Mouse (Mus musculus) midbrain, embryonic 15.5 days (tissue): ENCODE results near the gene Pgf. TPM values are rescaled to one million over a fixed set of nuclear protein-coding genes. Genes with fewer than 3 reads are reported as not detected.
A peak's percentile ranks its signal among the peaks of the same experiment; 100 is the strongest.

Experiments
- ATAC-seq: fragments of 200-750 bp; cut with Nextera tagmentation; replicated peaks from 2 replicates; pipeline ENCODE4 v1.8.0; 2017; ENCODE audit warnings: moderate TSS enrichment
- H3K27ac ChIP-seq: fragments of 300-500 bp; sonication (generic); 2 replicates; pipeline ENCODE4 v1.5.1; 2015; ENCODE audit warnings: mild to moderate bottlenecking, inconsistent platforms
- H3K27me3 ChIP-seq: fragments of 300-500 bp; sonication (generic); replicated peaks from 2 replicates; pipeline ENCODE4 v1.6.1; 2015; ENCODE audit warnings: inconsistent platforms
- H3K36me3 ChIP-seq: fragments of 300-500 bp; sonication (generic); replicated peaks from 2 replicates; pipeline ENCODE4 v1.6.1; 2015; ENCODE audit warnings: inconsistent platforms
- H3K4me1 ChIP-seq: fragments of 300-500 bp; sonication (generic); 2 replicates; pipeline ENCODE4 v1.6.1; 2015; ENCODE audit warnings: inconsistent platforms
- H3K4me2 ChIP-seq: fragments of 300-500 bp; sonication (generic); 2 replicates; pipeline ENCODE4 v1.6.1; 2015; ENCODE audit warnings: inconsistent platforms, mild to moderate bottlenecking, moderate library complexity
- H3K4me3 ChIP-seq: fragments of 300-500 bp; sonication (generic); 2 replicates; pipeline ENCODE4 v1.5.1; 2015; ENCODE audit warnings: mild to moderate bottlenecking, inconsistent platforms
- H3K9ac ChIP-seq: fragments of 300-500 bp; sonication (generic); 2 replicates; pipeline ENCODE4 v1.6.1; 2015; ENCODE audit warnings: mild to moderate bottlenecking, inconsistent platforms
- H3K9me3 ChIP-seq: fragments of 300-500 bp; sonication (generic); 2 replicates; pipeline ENCODE4 v1.6.1; 2016; ENCODE audit warnings: inconsistent platforms
- WGBS: fragments of 180-500 bp; shearing (Covaris S2); methylation state at CpG from one replicate; pipeline ENCODE4 v1.1.7; 2015; ENCODE audit warnings: mixed read lengths; 5-methylcytosine and 5-hydroxymethylcytosine counted together
- polyA plus RNA-seq: library from polyadenylated mRNA; unstranded; fragments of >200 nt; fragmentation: Nextera tagmentation; extraction: Ambion mirVana; gene quantifications from 2 replicates; pipeline ENCODE4 v1.2.1, GENCODE M21; 2015

The Pgf gene
- polyA plus RNA-seq, 1 experiment from 2014 or later = 7.2 TPM

- Histone ChIP-seq H3K4me3 (no peak overlapping the region), H3K27ac (no peak overlapping the region), H3K9ac (no peak overlapping the region), H3K4me2 (no peak overlapping the region), H3K36me3 (no peaks in the 10 kb centered on the region), H3K27me3 (no peaks in the 10 kb centered on the region), H3K9me3 (no peaks in the 10 kb centered on the region), H3K4me1 (peaks cover 13% of the 10 kb centered on the region)
- no peak; the same call in 1 of the 2 replicates for ATAC-seq
- WGBS = 80% methylated on average over 11 of the region's 11 CpGs
These were observed 7.2 kb downstream of the Pgf start for GRCm38 (mm10) chr12:85170284-85170947.

DNA sequence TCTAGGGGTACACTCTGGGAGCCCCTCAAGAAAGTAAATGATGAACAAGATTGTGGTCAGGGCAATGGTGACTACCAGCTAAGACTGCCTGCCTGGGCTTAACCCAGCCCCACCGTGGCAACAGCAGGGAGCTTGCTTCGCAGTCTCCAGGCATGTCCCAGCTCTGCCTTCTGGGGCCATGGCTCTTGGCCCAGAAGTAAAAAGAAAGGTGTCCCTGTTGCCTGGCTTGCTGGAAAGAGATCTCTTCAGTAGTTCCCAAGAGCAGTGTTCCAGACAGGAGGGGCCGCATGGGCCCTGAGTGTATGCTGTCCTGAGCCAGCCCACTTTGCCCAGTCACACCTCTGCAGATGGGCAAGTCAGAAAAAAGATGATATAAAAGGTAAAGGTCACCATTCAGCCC lies 7.7 kb downstream of the Pgf start:
- H3K36me3 ChIP-seq = no peaks in the 10 kb centered on the region
- H3K4me3 ChIP-seq = no peak overlapping the region
- ATAC-seq = peak; percentile 51
- H3K4me2 ChIP-seq = no peak overlapping the region
- peaks cover 8% of the 10 kb centered on the region for H3K4me1 ChIP-seq
- H3K9me3 ChIP-seq = no peaks in the 10 kb centered on the region
- 54% methylated on average over 3 of the region's 3 CpGs for WGBS
- no peak overlapping the region for H3K9ac ChIP-seq
- H3K27ac ChIP-seq = no peak overlapping the region
- no peaks in the 10 kb centered on the region for H3K27me3 ChIP-seq

GRCm38 (mm10) chr12:85169117-85169858 lies 8.3 kb downstream of the Pgf start:
- Histone ChIP-seq H3K27me3 (no peaks in the 10 kb centered on the region), H3K4me2 (peak overlapping the region; percentile 37), H3K4me1 (peaks cover 8% of the 10 kb centered on the region), H3K4me3 (peak overlapping the region; percentile 22), H3K9ac (peak overlapping the region; percentile 23), H3K27ac (no peak overlapping the region), H3K36me3 (no peaks in the 10 kb centered on the region), H3K9me3 (no peaks in the 10 kb centered on the region)
- WGBS = 23% methylated on average over 27 of the region's 27 CpGs
- peak; percentile 84 for ATAC-seq

GRCm38 (mm10) chr12:85166631-85167030 lies 11.0 kb downstream of the Pgf start:
- Histone ChIP-seq H3K9ac (no peak overlapping the region), H3K4me3 (no peak overlapping the region), H3K36me3 (no peaks in the 10 kb centered on the region), H3K9me3 (no peaks in the 10 kb centered on the region), H3K4me2 (no peak overlapping the region), H3K27ac (no peak overlapping the region), H3K4me1 (peaks cover 8% of the 10 kb centered on the region), H3K27me3 (no peaks in the 10 kb centered on the region)
- no peak for ATAC-seq
- WGBS = 90% methylated on average over 9 of the region's 9 CpGs

DNA sequence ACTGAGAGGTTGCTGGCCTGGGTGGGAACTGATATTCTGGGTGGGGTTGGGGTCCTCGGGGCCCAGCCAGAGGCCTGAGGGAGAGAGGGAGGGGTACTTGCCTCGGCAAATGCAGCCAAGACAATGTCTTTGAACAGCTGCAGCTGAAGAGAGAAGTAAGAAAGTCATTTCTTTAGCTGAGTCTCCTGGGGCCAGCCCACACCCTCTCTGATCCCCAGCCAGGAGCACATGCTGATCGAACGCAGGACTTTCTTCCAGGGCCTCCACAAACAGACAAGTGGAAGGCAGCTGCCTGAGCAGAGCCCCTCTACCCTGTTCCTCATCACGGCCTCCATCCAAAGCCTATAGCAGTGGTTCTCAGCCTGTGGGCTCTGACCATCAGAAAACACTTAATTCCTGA lies 12.6 kb downstream of the Pgf start:
- Histone ChIP-seq H3K9ac (no peak overlapping the region), H3K36me3 (no peaks in the 10 kb centered on the region), H3K27me3 (no peaks in the 10 kb centered on the region), H3K4me2 (no peak overlapping the region), H3K27ac (no peak overlapping the region), H3K4me3 (no peak overlapping the region), H3K9me3 (no peaks in the 10 kb centered on the region), H3K4me1 (peaks cover 8% of the 10 kb centered on the region)
- 88% methylated on average over 5 of the region's 5 CpGs for WGBS
- ATAC-seq = no peak

GRCm38 (mm10) chr12:85159592-85159991 lies 18.0 kb downstream of the Pgf start:
- Histone ChIP-seq H3K9ac (no peak overlapping the region), H3K27me3 (no peaks in the 10 kb centered on the region), H3K9me3 (no peaks in the 10 kb centered on the region), H3K4me3 (no peak overlapping the region), H3K4me2 (no peak overlapping the region), H3K27ac (no peak overlapping the region), H3K4me1 (no peaks in the 10 kb centered on the region), H3K36me3 (no peaks in the 10 kb centered on the region)
- ATAC-seq = no peak
- 82% methylated on average over 5 of the region's 5 CpGs for WGBS

DNA sequence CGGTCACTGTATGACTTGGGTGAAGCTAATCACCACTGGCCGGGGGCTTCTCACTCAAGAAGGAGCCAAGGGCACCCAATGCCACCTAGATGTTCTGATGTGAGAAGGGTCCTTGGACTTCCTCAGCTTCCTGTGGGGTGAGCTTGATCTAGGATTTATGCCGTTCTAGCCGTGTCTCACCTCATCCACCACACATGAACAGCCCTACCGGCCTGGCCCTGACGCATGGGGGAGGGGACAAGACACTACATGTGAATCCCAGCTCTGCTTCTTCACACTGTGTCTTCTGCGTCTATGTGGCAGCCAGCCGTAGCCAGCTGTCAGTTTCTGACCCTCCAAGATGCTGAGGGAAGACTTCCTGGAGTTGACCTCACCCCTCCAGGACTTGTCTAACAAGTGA lies 18.8 kb downstream of the Pgf start:
- H3K9ac ChIP-seq = no peak overlapping the region
- H3K27me3 ChIP-seq = no peaks in the 10 kb centered on the region
- H3K36me3 ChIP-seq = no peaks in the 10 kb centered on the region
- H3K9me3 ChIP-seq = no peaks in the 10 kb centered on the region
- H3K4me1 ChIP-seq = no peaks in the 10 kb centered on the region
- no peak for ATAC-seq
- no peak overlapping the region for H3K27ac ChIP-seq
- WGBS = 93% methylated on average over 8 of the region's 8 CpGs
- no peak overlapping the region for H3K4me2 ChIP-seq
- H3K4me3 ChIP-seq = no peak overlapping the region

DNA sequence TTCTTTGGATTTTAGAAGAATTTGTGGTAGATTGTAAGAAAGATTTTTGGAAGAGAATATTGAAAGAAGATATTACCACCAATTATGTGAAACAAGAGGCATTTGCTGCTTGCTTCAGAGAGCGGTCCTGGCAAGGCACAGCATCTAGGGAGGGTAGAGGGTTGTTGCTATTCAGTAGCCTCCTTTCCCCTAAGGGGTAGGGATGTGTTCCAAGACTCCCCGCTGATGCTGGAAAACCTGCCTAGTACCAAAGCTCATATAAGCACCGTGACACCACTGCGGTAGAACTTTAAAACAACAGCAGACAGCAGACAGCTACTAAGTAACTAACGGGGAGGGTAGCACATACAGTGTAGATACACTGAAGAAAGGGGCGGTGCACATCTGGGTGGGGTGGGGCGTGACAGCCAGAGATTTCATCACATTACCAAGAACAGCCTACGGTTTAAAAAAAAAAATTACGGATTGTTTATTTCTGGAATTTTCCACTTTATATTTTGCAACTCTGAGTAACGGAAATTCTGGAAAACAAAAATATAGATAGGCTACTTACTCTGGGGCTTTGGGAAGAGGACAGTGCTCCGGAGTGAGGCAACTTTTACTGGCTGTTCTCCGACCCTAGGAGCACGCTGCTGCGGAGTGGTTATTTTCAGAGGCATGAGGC lies 19.7 kb downstream of the Pgf start:
- Histone ChIP-seq H3K4me2 (no peak overlapping the region), H3K36me3 (no peaks in the 10 kb centered on the region), H3K27me3 (no peaks in the 10 kb centered on the region), H3K9me3 (no peaks in the 10 kb centered on the region), H3K4me3 (no peak overlapping the region), H3K9ac (no peak overlapping the region), H3K27ac (no peak overlapping the region), H3K4me1 (no peaks in the 10 kb centered on the region)
- 91% methylated on average over 14 of the region's 14 CpGs for WGBS
- no peak for ATAC-seq

GRCm38 (mm10) chr12:85156324-85156723 lies 21.3 kb downstream of the Pgf start:
- H3K9me3 ChIP-seq = no peaks in the 10 kb centered on the region
- H3K4me3 ChIP-seq = no peak overlapping the region
- no peak overlapping the region for H3K9ac ChIP-seq
- no peak for ATAC-seq
- H3K4me1 ChIP-seq = 0 out of 2 replicates have a peak, but pooled peaks cover 3% of the 10 kb centered on the region
- no peaks in the 10 kb centered on the region for H3K27me3 ChIP-seq
- H3K4me2 ChIP-seq = no peak overlapping the region
- H3K27ac ChIP-seq = no peak overlapping the region
- no peaks in the 10 kb centered on the region for H3K36me3 ChIP-seq
- 72% methylated on average over 6 of the region's 6 CpGs for WGBS

GRCm38 (mm10) chr12:85153011-85153410 lies 24.6 kb downstream of the Pgf start:
- ATAC-seq = no peak
- Histone ChIP-seq H3K9ac (no peak overlapping the region), H3K27me3 (no peaks in the 10 kb centered on the region), H3K27ac (no peak overlapping the region), H3K36me3 (0 out of 2 replicates have a peak, but pooled peaks cover 2% of the 10 kb centered on the region), H3K4me1 (peaks cover 16% of the 10 kb centered on the region), H3K9me3 (no peaks in the 10 kb centered on the region), H3K4me2 (no peak overlapping the region), H3K4me3 (no peak overlapping the region)
- 80% methylated on average over 3 of the region's 3 CpGs for WGBS

GRCm38 (mm10) chr12:85151002-85151774 lies 26.4 kb downstream of the Pgf start, which contains the start of gene Rps6kl1:
Rps6kl1 (minus strand) TSS chr12:85151264.
- Histone ChIP-seq H3K9me3 (no peaks in the 10 kb centered on the region), H3K36me3 (0 out of 2 replicates have a peak, but pooled peaks cover 2% of the 10 kb centered on the region), H3K4me3 (peak within 1 kb of the TSS; percentile 53), H3K9ac (peak within 1 kb of the TSS; percentile 67), H3K4me2 (peak within 1 kb of the TSS; percentile 71), H3K4me1 (peaks cover 16% of the 10 kb centered on the region), H3K27ac (peak within 1 kb of the TSS; percentile 59), H3K27me3 (no peaks in the 10 kb centered on the region)
- 14% methylated on average over 28 of the region's 28 CpGs for WGBS
- peak; percentile 98 for ATAC-seq
